Mouse (Mus musculus) C2C12 (cell line): ENCODE results near the gene Dusp27. TPM values are rescaled to one million over a fixed set of nuclear protein-coding genes. Genes with fewer than 3 reads are reported as not detected.

Experiments
- H3K27me3 ChIP-seq: one replicate; pipeline ENCODE4 v1.6.1; 2011; ENCODE audit not compliant: control insufficient read depth, insufficient read depth, insufficient read length
- H3K36me3 ChIP-seq: one replicate; pipeline ENCODE4 v1.6.1; 2011; ENCODE audit not compliant: control insufficient read depth, insufficient read depth
- H3K4me3 ChIP-seq: one replicate; pipeline ENCODE4 v1.5.1; 2011; ENCODE audit warnings: mild to moderate bottlenecking, control low read depth; ENCODE audit not compliant: poor library complexity, insufficient read depth, severe bottlenecking
- H3K79me2 ChIP-seq: one replicate; pipeline ENCODE4 v1.6.1; 2011; ENCODE audit not compliant: control insufficient read depth, insufficient read depth
- H3K79me3 ChIP-seq: one replicate; pipeline ENCODE4 v1.6.1; 2011; ENCODE audit warnings: low read depth, control low read depth
- H3ac ChIP-seq: one replicate; pipeline ENCODE3; 2011; ENCODE audit warnings: low read depth; ENCODE audit not compliant: control insufficient read depth, insufficient read length
- CEBPB ChIP-seq: IDR thresholded peaks from one replicate; pipeline ENCODE4 v1.6.1; 2011; ENCODE audit warnings: low read depth, mild to moderate bottlenecking, control low read depth, moderate library complexity
- CTCF ChIP-seq: IDR thresholded peaks from one replicate; pipeline ENCODE4 v1.5.1; 2011; ENCODE audit not compliant: control insufficient read depth, insufficient read depth, insufficient read length
- FOSL1 ChIP-seq: IDR thresholded peaks from one replicate; pipeline ENCODE4 v1.8.0; 2011; ENCODE audit warnings: mild to moderate bottlenecking, low read length; ENCODE audit not compliant: poor library complexity, insufficient read depth, severe bottlenecking
- MAX ChIP-seq: IDR thresholded peaks from one replicate; pipeline ENCODE4 v1.6.1; 2011; ENCODE audit warnings: mild to moderate bottlenecking, control low read depth
- MYOD1 ChIP-seq: IDR thresholded peaks from one replicate; pipeline ENCODE4 v1.6.1; 2011; ENCODE audit warnings: low read depth; ENCODE audit not compliant: control insufficient read depth, insufficient read length
- MYOG ChIP-seq: IDR thresholded peaks from one replicate; pipeline ENCODE4 v1.6.1; 2011; ENCODE audit not compliant: control insufficient read depth, insufficient read length; ENCODE audit errors: extremely low read depth
- USF1 ChIP-seq: IDR thresholded peaks from one replicate; pipeline ENCODE4 v1.6.1; 2011; ENCODE audit warnings: low read depth, mild to moderate bottlenecking, control low read depth, moderate library complexity
- polyA plus RNA-seq: library from polyadenylated mRNA; unstranded; fragments of >200 nt; fragmentation: generic; extraction: Trizol; gene quantifications from one replicate; pipeline ENCODE4 v1.2.1, GENCODE M21; 2012; ENCODE audit warnings: missing spikeins

Dusp27 gene
- polyA plus RNA-seq, 1 experiment, result 5.4 TPM

DNA sequence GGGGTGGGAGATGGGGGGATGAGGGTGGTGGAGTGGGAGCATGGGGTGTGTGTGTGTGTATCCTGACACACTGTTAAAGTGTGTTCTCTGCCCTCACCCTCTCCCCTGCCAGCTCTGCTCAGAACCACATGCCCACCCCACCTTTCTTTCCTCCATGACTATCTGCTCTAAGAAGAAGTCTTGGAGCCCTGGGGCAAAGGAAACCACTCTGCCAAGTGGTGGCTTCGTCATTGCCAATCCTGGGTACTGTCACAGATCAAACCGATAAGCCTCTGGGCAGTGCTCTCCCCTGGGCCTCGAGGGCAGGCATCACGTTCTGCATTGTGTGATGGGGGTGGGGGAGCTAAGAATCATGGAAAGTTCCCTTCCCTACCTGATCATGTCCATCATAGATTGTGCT lies 4.6 kb upstream of the Dusp27 start:
- Histone ChIP-seq H3K79me2 (no peaks in the 10 kb centered on the region), H3ac (no peak overlapping the region), H3K4me3 (no peak overlapping the region), H3K79me3 (no peaks in the 10 kb centered on the region), H3K27me3 (no peaks in the 10 kb centered on the region), H3K36me3 (no peaks in the 10 kb centered on the region)
- TF ChIP-seq FOSL1 (no peak), MAX (no peak), MYOD1 (no peak), MYOG (no peak), USF1 (no peak)

DNA sequence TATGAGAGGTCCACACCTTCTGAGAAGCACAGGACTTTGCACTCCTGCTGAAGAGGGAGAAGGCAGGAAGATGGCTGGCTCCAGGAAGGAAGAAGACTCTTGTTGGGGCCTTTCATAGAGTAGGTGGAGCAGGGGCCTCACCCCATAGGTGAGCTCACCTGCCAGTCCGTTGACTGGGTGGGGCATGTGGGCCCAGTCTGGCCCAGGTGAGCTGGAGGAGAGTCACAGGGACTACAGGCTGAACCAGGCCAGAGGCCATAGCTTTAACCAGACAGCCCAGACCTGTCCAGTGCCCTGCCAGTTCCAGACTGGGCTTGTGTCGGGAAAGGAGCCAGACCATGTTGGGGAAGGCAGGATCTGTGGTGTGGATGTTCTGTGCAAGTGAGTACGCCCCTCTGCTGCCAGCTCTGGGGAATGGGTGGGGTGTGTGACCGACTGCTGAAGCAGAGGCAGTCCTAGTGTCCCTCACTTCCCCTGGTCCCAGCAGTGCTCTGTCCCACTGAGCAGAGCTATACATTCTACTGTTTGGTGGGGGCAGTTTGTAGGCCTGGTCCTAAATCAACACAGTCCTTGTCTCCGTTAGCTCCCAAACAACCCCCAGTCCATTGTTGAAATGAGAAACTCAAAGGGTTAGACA lies 2.6 kb upstream of the Dusp27 start, which contains the start of gene Gpa33:
Gene Gpa33 (plus strand): TSS at position 15 of the 637 bp plus-strand sequence.
- H3ac ChIP-seq, result no peak within 1 kb of the TSS
- no peaks in the 10 kb centered on the region for H3K79me3 ChIP-seq
- TF ChIP-seq CEBPB (no peak), FOSL1 (no peak), USF1 (no peak), CTCF (no peak), MAX (no peak), MYOG (no peak), MYOD1 (no peak)
- no peak within 1 kb of the TSS for H3K4me3 ChIP-seq
- H3K79me2 ChIP-seq, result no peaks in the 10 kb centered on the region
- no peaks in the 10 kb centered on the region for H3K36me3 ChIP-seq
- no peaks in the 10 kb centered on the region for H3K27me3 ChIP-seq

DNA sequence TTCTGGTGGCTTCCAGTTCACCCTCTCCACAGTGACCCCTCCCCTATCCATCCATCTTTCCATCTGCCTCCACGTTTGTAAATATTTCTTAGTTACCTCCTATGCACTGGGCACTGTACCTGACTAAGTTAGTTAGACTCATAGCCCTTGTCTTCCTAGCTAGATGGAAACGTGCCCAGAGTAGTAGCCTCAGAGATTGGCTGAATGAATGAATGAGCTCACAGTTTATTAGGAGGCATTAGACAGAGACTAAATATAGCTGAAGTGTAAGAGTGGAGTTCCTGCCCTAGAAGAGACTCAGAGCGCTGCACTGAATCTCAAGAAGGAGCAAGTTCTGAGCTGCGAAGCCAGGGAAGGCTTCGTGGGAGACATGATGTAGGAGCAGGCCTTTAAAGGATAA lies 829 bp upstream of the Dusp27 start:
- no peak overlapping the region for H3ac ChIP-seq
- no peaks in the 10 kb centered on the region for H3K79me3 ChIP-seq
- no peaks in the 10 kb centered on the region for H3K27me3 ChIP-seq
- no peak for TF ChIP-seq CEBPB
- no peak overlapping the region for H3K4me3 ChIP-seq
- no peaks in the 10 kb centered on the region for H3K79me2 ChIP-seq
- no peaks in the 10 kb centered on the region for H3K36me3 ChIP-seq

DNA sequence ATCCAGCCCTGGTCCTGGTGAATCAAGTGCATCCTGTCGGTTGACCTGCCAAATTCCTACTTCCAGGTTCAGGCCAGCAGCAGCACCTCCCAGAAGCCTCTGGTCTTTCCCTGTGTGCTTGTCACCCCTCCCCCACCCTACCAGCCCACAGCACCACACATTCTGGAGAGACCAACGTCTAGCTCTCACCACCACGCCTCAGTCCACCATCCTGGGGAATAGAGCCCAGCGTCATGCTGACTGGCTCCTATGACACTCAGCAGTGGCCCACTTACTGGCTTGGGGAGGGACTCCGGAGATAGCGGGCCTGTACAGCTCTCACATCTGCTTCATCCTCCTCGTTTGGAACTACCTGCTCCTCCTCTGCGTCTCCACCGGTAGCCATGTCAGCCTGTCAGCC lies 927 bp downstream of the Dusp27 start:
- Histone ChIP-seq H3K36me3 (no peaks in the 10 kb centered on the region), H3K79me3 (no peaks in the 10 kb centered on the region), H3K27me3 (no peaks in the 10 kb centered on the region), H3ac (no peak overlapping the region), H3K4me3 (no peak overlapping the region), H3K79me2 (no peaks in the 10 kb centered on the region)
- TF ChIP-seq FOSL1 (no peak), MAX (no peak), MYOG (no peak), MYOD1 (no peak), CEBPB (no peak), CTCF (no peak), USF1 (no peak)

DNA sequence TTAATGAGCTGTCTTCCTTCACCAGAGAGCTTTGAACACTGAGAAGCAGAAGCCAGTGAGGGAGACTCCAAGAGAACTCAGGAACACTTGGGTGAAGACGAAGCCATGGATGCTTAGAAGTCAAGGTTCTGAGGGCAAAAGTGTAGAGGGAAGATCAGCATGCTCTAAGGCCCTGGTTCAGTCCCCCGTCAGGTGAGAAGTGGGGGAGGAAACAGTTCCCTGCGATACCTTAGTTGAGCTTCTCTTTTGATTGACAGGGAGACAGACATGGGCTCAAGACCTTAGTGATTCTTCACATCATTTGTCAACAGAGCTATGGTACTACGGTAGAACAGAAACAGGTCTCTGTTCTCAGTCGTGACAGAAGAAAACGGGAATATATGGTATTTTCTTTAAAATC lies 1.4 kb downstream of the Dusp27 start:
- TF ChIP-seq MYOD1 (no peak), MAX (no peak), CEBPB (no peak), USF1 (no peak), CTCF (no peak), MYOG (no peak), FOSL1 (no peak)
- Histone ChIP-seq H3K79me2 (no peaks in the 10 kb centered on the region), H3ac (no peak overlapping the region), H3K36me3 (no peaks in the 10 kb centered on the region), H3K79me3 (no peaks in the 10 kb centered on the region), H3K4me3 (no peak overlapping the region), H3K27me3 (no peaks in the 10 kb centered on the region)

DNA sequence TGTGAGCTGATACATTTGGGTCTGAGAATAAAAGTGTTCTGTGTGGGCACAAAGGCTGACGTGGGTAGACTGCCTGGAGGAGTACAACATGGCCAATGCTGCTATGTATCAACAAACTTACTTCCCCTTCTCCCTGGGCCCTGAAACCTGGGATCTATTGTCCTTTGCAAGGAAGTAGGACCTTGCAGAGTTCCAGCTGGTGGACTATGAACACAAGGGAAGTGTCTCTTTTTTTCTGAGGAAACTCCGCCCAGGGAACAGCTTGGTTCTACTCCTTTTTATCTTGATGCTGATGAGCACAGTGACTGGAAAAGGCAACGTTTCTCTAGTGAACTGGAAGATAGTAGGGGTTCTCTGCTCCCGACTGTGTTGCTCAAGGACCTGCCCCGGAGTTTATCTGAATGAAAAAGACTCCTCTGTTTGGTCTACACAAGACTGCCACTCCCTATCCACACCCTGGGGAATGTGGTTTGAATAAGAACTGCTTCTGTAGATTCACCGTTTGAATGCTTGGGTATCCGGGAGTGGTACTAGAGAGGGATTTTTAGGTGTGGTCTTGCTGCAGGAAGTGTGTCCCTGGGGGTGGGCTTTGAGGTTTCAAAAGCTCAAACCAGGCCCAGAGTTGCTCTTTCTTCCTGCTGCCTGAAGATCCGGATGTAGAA lies 2.7 kb downstream of the Dusp27 start:
- H3K4me3 ChIP-seq, result no peak overlapping the region
- no peak for TF ChIP-seq FOSL1
- no peak for TF ChIP-seq MAX
- TF ChIP-seq CTCF, result no peak
- no peak for TF ChIP-seq USF1
- no peak for TF ChIP-seq MYOG
- TF ChIP-seq CEBPB, result no peak
- no peak for TF ChIP-seq MYOD1

More for the DNA sequence above, 2.7 kb downstream of the Dusp27 start:
- no peaks in the 10 kb centered on the region for H3K36me3 ChIP-seq
- no peak overlapping the region for H3ac ChIP-seq
- no peaks in the 10 kb centered on the region for H3K79me3 ChIP-seq
- no peaks in the 10 kb centered on the region for H3K27me3 ChIP-seq
- H3K79me2 ChIP-seq, result no peaks in the 10 kb centered on the region
